Comparison of ENCODE assay signal across 23 mouse cellular contexts in genomic region chr2:78551085-78551484, GRCm38 (mm10).
DNase-seq lines count a peak whose midpoint lies in the region; ATAC-seq and TF ChIP-seq lines count a peak whose summit lies in the region.
"Had no signal": no experiment of that assay in that cellular context is flagged by ENCODE, and none has a peak within 500 bp of the region (broad histone marks: within the 10 kb centered on the region; RNA-seq: fewer than 3 reads in every experiment).

No protein-coding gene starts in this region.

- no peak for TF ChIP-seq POLR2A in CH12.LX (IDR thresholded peaks at IDR 0.05; ENCODE audit: low read depth, low read length)

- no peaks in the 10 kb centered on the region for H3K27me3 ChIP-seq in CH12.LX (replicated peaks)
- H3K27me3 ChIP-seq: Patski had no signal

- no peak overlapping the region for H3K4me2 ChIP-seq in CH12.LX (ENCODE audit: insufficient read depth, low read depth, poor library complexity, severe bottlenecking)

- dilution Hi-C loops in CH12.LX (cut with MboI; ENCODE audit: extremely low pct_ligation_motif_present, extremely low pct_unique_long_range_greater_than_20kb, low sequenced_read_pairs) = no loop called here

- TF ChIP-seq EP300 in CH12.LX (IDR thresholded peaks at IDR 0.05; ENCODE audit: low read length) = no peak

- H3K4me3 ChIP-seq in CH12.LX (replicated peaks in 1 of 3; ENCODE audit: low read depth in 2 of 3, low read length in 2 of 3, poor library complexity in 1 of 3) = no peak overlapping the region

- H3K79me2 ChIP-seq in CH12.LX (replicated peaks; ENCODE audit: control insufficient read depth, extremely low read depth, insufficient read depth, poor library complexity, severe bottlenecking) = no peaks in the 10 kb centered on the region

- no peak for TF ChIP-seq CTCF in CH12.LX (conservative IDR thresholded peaks at IDR 0.05 in 1 of 2, IDR thresholded peaks at IDR 0.05 in 1 of 2; ENCODE audit: low read depth in 2 of 2, low read length in 2 of 2)

- H3K9me3 ChIP-seq in CH12.LX (replicated peaks; ENCODE audit: low read length) = no peaks in the 10 kb centered on the region
- H3K9me3 ChIP-seq: G1E had no signal

- no peak for DNase-seq in frontal cortex, postnatal 14 days (ENCODE audit: low spot score in 2 of 2)
- no peak for DNase-seq in CH12.LX (ENCODE audit: extremely low read depth)
- DNase-seq in brain, adult 2 months (ENCODE audit: low read depth, low spot score) = peak; percentile 24
- peak; percentile 31 for DNase-seq in telencephalon, adult 2 months (ENCODE audit: low read depth, low spot score)
- DNase-seq in cerebellum, postnatal 36 days = no peak
- DNase-seq in spleen, adult 12 weeks (ENCODE audit: low spot score) = no peak
- no peak for DNase-seq in thymus, postnatal 36 days
- DNase-seq: adrenal gland, adult 2 months; adrenal gland, adult 8-10 months; adrenal gland, postnatal 10 days; adrenal gland, postnatal 14 days; adrenal gland, postnatal 25 days; adrenal gland, postnatal 36 days; B cell, adult 2 months; cerebellum, adult 11 months; cerebellum, adult 11-12 months; cerebellum, adult 18-20 months; cerebellum, adult 2 months had no signal

- peak; percentile 82 for ATAC-seq in frontal cortex, adult (ENCODE audit: low TSS enrichment)
- ATAC-seq: activated CD4-positive, CD25-positive, alpha-beta regulatory T cell, adult 4 months; CD4-positive, CD25-positive, alpha-beta regulatory T cell, adult 4 months; Patski had no signal

- no peak for TF ChIP-seq RAD21 in CH12.LX (IDR thresholded peaks at IDR 0.05; ENCODE audit: low read depth, low read length)

- peaks cover 3 to 16% of the 10 kb centered on the region in 2 experiments; a peak in 2 of 4 replicates for H3K4me1 ChIP-seq in CH12.LX (ENCODE audit: control insufficient read depth in 1 of 2, insufficient read depth in 2 of 2)

- H3K36me3 ChIP-seq in CH12.LX (replicated peaks in 1 of 2; ENCODE audit: control insufficient read depth in 1 of 2, insufficient read depth in 1 of 2, low read length in 1 of 2) = no peaks in the 10 kb centered on the region
- H3K36me3 ChIP-seq: G1E had no signal

- no peak overlapping the region for H3K27ac ChIP-seq in CH12.LX (ENCODE audit: insufficient read depth, low read depth)

- H3K9ac ChIP-seq in CH12.LX (ENCODE audit: insufficient read depth, low read depth) = no peak overlapping the region

- in situ Hi-C loops in CH12.LX (cut with MboI; ENCODE audit: low pct_ligation_motif_present, low pct_unique_long_range_greater_than_20kb, low sequenced_read_pairs) = no loop called here

TF ChIP-seq in CH12.LX, 34 proteins besides CTCF, POLR2A, EP300 and RAD21:
- TF ChIP-seq MAFK (IDR thresholded peaks at IDR 0.05; ENCODE audit: insufficient replicate concordance, low read length) = no peak
- peak; percentile 40; the same call in 1 of the 2 replicates for TF ChIP-seq BHLHE40 (IDR thresholded peaks at IDR 0.05; ENCODE audit: low read depth, low read length)
- TF ChIP-seq JUN (IDR thresholded peaks at IDR 0.05; ENCODE audit: insufficient read depth, low read depth, low read length) = no peak

Comparison
In these comparisons a context has a peak if more than half of its experiments do, and no peak if none do; other contexts are left out.
1. DNase-seq: peak in brain, adult 2 months (single experiment) and telencephalon, adult 2 months (single experiment); none in frontal cortex, postnatal 14 days (0 of 2), CH12.LX (single experiment), cerebellum, postnatal 36 days (0 of 2), spleen, adult 12 weeks (single experiment) and thymus, postnatal 36 days (0 of 2).